8 mouse cellular contexts compared by ENCODE assay signal in the genomic region with DNA sequence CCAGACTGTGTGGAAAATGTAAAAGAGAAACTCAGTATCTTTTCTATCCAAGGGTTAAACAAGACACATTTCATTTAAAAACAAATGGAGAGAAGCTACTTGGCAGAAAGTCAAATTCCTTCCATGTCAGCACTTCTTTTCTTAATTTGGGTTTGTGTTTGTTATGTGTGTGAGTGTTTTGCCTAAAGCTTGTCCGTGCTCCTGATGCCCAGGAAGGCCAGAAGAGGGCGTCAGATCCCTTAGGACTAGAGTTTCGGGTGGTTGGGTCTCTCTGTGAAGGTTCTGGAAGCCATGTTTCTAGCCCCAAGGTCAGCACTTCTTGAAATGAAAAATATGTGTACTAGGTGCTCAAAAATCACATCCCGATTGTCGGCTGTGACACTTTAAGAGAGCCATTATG. TPM values are rescaled to one million over a fixed set of nuclear protein-coding genes. Genes with fewer than 3 reads are reported as not detected.
DNase-seq lines count a peak whose midpoint lies in the region; TF ChIP-seq lines count a peak whose summit lies in the region.

No protein-coding gene starts in this region.

- no peaks in the 10 kb centered on the region; the same call in 1 of the 2 replicates for H3K4me1 ChIP-seq in bone marrow, adult 2 months (ENCODE audit: control insufficient read depth, insufficient read depth, low read length)
- peaks cover 82% of the 10 kb centered on the region for H3K4me1 ChIP-seq in megakaryocyte, embryonic 14.5 days

- H3K27ac ChIP-seq in bone marrow, adult 2 months (ENCODE audit: control insufficient read depth, insufficient read depth, low read depth, low read length, poor library complexity) = no peak overlapping the region

- H3K36me3 ChIP-seq in megakaryocyte, embryonic 14.5 days (replicated peaks; ENCODE audit: low read length) = peaks cover 18% of the 10 kb centered on the region

- H3K4me3 ChIP-seq in bone marrow, adult 2 months (replicated peaks; ENCODE audit: control insufficient read depth, low read depth, low read length) = no peak overlapping the region
- H3K4me3 ChIP-seq in megakaryocyte, embryonic 14.5 days (replicated peaks) = peak overlapping the region; percentile 86

- TF ChIP-seq POLR2A in bone marrow, adult 2 months (IDR thresholded peaks at IDR 0.05; ENCODE audit: borderline replicate concordance, control insufficient read depth, low read depth, low read length) = no peak

- 50% methylated on average over 5 of the region's 5 CpGs for WGBS in bone marrow, adult 2 months

- DNase-seq in layer of hippocampus, adult 11-12 months (ENCODE audit: low spot score) = peak; percentile 31
- no peak for DNase-seq in layer of hippocampus, adult 9-10 months (ENCODE audit: low spot score)
- peak; percentile 52 for DNase-seq in heart, postnatal 4 days
- DNase-seq in thymus, postnatal 4 days = no peak
- no peak for DNase-seq in frontal cortex, postnatal 14 days (ENCODE audit: low spot score in 2 of 2)
- no peak for DNase-seq in left cerebral cortex, adult 8-10 months (ENCODE audit: low spot score in 2 of 2)

- no peaks in the 10 kb centered on the region for H3K9me3 ChIP-seq in megakaryocyte, embryonic 14.5 days

- peak; percentile 50 for TF ChIP-seq CTCF in bone marrow, adult 2 months (IDR thresholded peaks at IDR 0.05; ENCODE audit: control insufficient read depth, insufficient read depth, low read length)

- H3K27me3 ChIP-seq in megakaryocyte, embryonic 14.5 days (replicated peaks) = peaks cover 8% of the 10 kb centered on the region

RNA-seq across cellular contexts. Expression of a gene that starts 15.8 kb away (rescaled TPM):
- polyA plus RNA-seq in bone marrow, adult 2 months (2011; ENCODE audit: insufficient read depth, insufficient read length, low replicate concordance, missing spikeins) = 33.4 and 88.0 TPM in 2 replicates
- total RNA-seq in heart, postnatal 4 days (2021) = 10 to 100 TPM; 13.7 to 16.0 TPM
- 118 and 153 TPM in 2 replicates for polyA plus RNA-seq in megakaryocyte, embryonic 14.5 days (2012; ENCODE audit: insufficient read depth, low replicate concordance)
- 10 to 100 TPM; 23.9 to 31.0 (median 27.8) TPM for total RNA-seq in left cerebral cortex, adult 8-10 months (2022)

Comparison
In these comparisons a context has a peak if more than half of its experiments do, and no peak if none do; other contexts are left out.
1. DNase-seq: peak in layer of hippocampus, adult 11-12 months (single experiment) and heart, postnatal 4 days (single experiment); none in layer of hippocampus, adult 9-10 months (single experiment), thymus, postnatal 4 days (single experiment), frontal cortex, postnatal 14 days (0 of 2) and left cerebral cortex, adult 8-10 months (0 of 2).